Mouse (Mus musculus): Measurements from ENCODE around the gene Mospd3.
"Not testable (repeated sequence)": the region's sequence is repeated elsewhere in the genome, so short reads cannot be mapped to it uniquely, and the experiment has no call there.

DNA sequence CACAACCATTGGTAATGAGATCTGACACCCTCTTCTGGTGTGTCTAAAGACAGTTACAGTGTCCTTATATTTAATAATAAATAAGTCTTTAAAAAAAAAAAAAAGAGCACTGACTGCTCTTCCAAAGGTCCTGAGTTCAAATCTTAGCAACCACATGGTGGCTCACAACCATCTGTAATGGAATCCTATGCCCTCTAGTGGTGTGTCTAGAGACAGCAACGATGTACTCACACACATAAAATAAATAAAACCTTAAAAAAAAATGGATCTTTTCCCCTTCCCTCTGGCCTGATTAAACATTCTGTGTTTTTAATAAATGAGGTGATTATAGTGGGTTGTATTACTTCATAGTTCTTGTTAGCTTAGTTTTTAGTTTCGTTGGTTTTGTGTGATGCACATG is 14.1 kb upstream of the Mospd3 start:
- not testable (repeated sequence) for TF ChIP-seq CTCF (IDR thresholded peaks at IDR 0.05; ENCODE audit: low read depth, low read length); POLR2A (IDR thresholded peaks at IDR 0.05; ENCODE audit: borderline replicate concordance, low read depth, low read length)
